Mouse (Mus musculus) bone marrow macrophage, adult 2 months (primary cell): ENCODE measurements at regions not wholly inside any gene's neighbourhood (a gene's known extent, or its start where the extent isn't known, plus 50 kb on each side); places are given as distances from the start of the nearest gene placed in this dataset.

Source experiments
- CTCF ChIP-seq: IDR thresholded peaks from 2 replicates; pipeline ENCODE4 v1.5.1; 2012; ENCODE audit warnings: low read depth, mild to moderate bottlenecking, low read length, moderate library complexity
- POLR2A ChIP-seq: IDR thresholded peaks from 2 replicates; pipeline ENCODE4 v1.6.1; 2012; ENCODE audit warnings: mild to moderate bottlenecking, low read depth, low read length, borderline replicate concordance

DNA sequence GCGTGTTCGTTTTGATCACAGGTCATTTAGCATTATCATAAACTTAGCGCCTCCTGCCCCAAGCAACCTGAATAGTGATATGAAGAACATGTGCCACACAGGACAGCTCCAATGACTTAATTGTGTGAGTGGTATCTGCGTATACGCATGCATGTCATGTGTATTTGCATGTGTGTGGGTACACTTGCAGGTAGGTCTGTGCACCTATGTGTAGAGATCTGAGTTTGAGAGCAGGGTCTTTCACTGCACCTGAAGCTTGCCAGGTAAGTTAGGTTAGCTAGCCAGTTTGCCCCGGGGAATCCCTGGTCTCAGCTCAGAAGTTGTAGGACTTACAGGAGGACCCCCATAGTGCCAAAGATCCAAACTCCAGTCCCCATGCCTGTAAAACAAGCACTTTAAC is 424.7 kb downstream of the Nr2f2 start:
- TF ChIP-seq CTCF (no peak), POLR2A (no peak)
